Mouse (Mus musculus) G1E (cell line): ENCODE results near the gene Irs2. TPM values are rescaled to one million over a fixed set of nuclear protein-coding genes. Genes with fewer than 3 reads are reported as not detected.

Experiments used
- ATAC-seq: 2 replicates; pipeline ENCODE4 v1.8.0; 2016; ENCODE audit warnings: mild to moderate bottlenecking; ENCODE audit not compliant: insufficient number of reproducible peaks, poor library complexity, low FRiP score, severe bottlenecking; ENCODE audit errors: extremely low read depth
- DNase-seq: peaks from one replicate; pipeline ENCODE4 v3.0.0; 2012; ENCODE audit warnings: low spot score
- H3K27me3 ChIP-seq: 2 replicates; pipeline ENCODE4 v1.6.1; 2012; ENCODE audit warnings: mild to moderate bottlenecking, low read length, inconsistent platforms; ENCODE audit not compliant: insufficient read depth
- H3K36me3 ChIP-seq: replicated peaks from 2 replicates; pipeline ENCODE3; 2012; ENCODE audit warnings: mild to moderate bottlenecking, inconsistent platforms
- H3K4me1 ChIP-seq: 2 replicates; pipeline ENCODE4 v1.6.1; 2012; ENCODE audit warnings: low read depth, low read length, inconsistent platforms, mixed read lengths; ENCODE audit not compliant: insufficient read depth
- H3K4me3 ChIP-seq: 2 replicates; pipeline ENCODE4 v1.5.1; 2012; ENCODE audit warnings: low read depth, mild to moderate bottlenecking, inconsistent platforms, low read length, moderate library complexity, mixed read lengths
- H3K9me3 ChIP-seq: replicated peaks from 2 replicates; pipeline ENCODE4 v1.6.1; 2012; ENCODE audit warnings: inconsistent platforms
- CTCF ChIP-seq: IDR thresholded peaks from 2 replicates; pipeline ENCODE4 v1.5.1; 2012; ENCODE audit warnings: low read depth, low read length, inconsistent platforms, mixed read lengths
- GATA1 ChIP-seq: IDR thresholded peaks from 2 replicates; pipeline ENCODE4 v1.6.1; 2012; ENCODE audit warnings: borderline replicate concordance, low read length, inconsistent platforms, mixed read lengths
- GATA2 ChIP-seq: IDR thresholded peaks from 2 replicates; pipeline ENCODE4 v1.6.1; 2012; ENCODE audit warnings: low read depth, low read length, inconsistent platforms, borderline replicate concordance
- POLR2AphosphoS5 ChIP-seq: IDR thresholded peaks from 2 replicates; pipeline ENCODE4 v1.6.1; 2012; ENCODE audit warnings: low read depth, low read length, inconsistent platforms; ENCODE audit not compliant: insufficient replicate concordance
- TAL1 ChIP-seq: conservative IDR thresholded peaks from 2 replicates; pipeline ENCODE4 v1.6.1; 2012; ENCODE audit warnings: low read depth, low read length, inconsistent platforms, mixed read lengths
- polyA plus RNA-seq: library from polyadenylated mRNA; stranded (reverse); fragments of >175 nt; gene quantifications from 2 replicates; pipeline ENCODE4 v1.2.3, GENCODE M21; 2012
- total RNA-seq, 2 experiments: library from RNA; stranded (forward) in 1 of 2; stranded (reverse) in 1 of 2; fragments of 200-1000 nt in 1 of 2; fragments of >200 nt in 1 of 2; fragmentation: Nextera tagmentation in 1 of 2; gene quantifications; 2 replicates each; pipeline ENCODE4 v1.2.3; 2014 to 2017

Gene Irs2
- total and polyA plus RNA-seq, 3 experiments, result 17.4 to 92.1 (median 78.5) TPM

DNA sequence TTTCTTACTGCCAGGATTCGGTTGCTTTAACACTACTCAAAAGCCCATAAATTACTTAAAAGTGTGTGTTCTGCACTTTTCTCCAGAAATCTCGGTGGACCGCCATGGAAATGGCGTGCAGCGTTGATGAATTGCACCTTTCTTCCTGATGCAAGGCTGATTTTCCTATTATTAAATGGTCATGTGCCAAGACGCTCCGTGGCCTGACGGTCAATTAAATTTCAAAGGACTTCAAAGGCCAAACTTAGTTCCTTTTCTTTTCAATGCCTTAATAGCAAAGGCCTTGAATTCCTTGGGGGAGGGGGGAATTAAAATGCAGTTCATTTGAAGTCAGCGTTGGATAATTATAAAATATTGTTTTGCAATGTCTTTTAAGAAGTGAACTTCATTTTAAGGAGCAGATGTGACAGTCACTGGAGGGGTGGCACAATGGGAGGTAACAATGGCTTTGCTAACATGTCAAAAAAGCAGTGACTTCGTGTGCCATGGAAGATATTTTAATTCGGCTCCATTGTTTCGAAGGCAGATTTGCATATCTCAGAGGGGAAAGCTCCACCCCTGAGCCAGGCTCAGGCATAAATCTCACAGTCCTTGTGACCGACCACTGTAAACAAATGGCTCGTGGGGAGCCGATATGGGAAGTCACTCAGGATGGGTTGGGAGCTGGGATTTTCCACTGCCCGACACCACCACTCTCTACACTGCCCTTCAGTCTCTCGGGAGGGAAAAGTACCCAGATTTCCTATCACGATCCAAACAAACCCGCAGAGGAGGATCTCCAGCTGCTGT is 27.6 kb upstream of the Irs2 start:
- H3K4me3 ChIP-seq, result no peak overlapping the region
- H3K4me1 ChIP-seq, result no peaks in the 10 kb centered on the region
- no peak for ATAC-seq
- H3K36me3 ChIP-seq, result no peaks in the 10 kb centered on the region
- no peak for DNase-seq
- H3K9me3 ChIP-seq, result peaks cover 7% of the 10 kb centered on the region
- TF ChIP-seq TAL1 (no peak), CTCF (no peak), GATA1 (no peak), GATA2 (no peak), POLR2AphosphoS5 (no peak)
- H3K27me3 ChIP-seq, result peaks cover 50% of the 10 kb centered on the region

DNA sequence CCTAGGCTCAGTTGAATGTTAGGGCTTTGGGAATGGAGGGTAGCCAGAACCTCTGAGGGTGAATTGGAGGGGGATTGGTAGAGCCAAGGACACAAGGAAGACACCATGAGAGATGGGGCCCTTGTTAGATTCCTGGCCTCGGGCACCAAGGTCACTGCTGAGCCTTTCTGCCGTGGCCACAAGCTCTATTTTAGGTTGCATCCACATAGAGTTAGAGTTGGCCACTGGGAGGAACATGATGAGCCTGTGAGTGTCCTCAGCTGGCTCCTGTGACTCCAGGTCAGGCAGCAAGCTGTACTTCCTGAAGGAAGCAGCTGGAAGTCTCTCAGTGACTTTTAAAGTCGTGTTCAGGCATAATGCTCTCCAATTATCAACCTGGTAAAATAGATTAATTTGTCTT is 16.6 kb upstream of the Irs2 start:
- Histone ChIP-seq H3K4me1 (no peaks in the 10 kb centered on the region), H3K36me3 (no peaks in the 10 kb centered on the region), H3K4me3 (no peak overlapping the region), H3K9me3 (no peaks in the 10 kb centered on the region), H3K27me3 (peaks cover 22% of the 10 kb centered on the region)
- TF ChIP-seq TAL1, result no peak
- ATAC-seq (no peak), DNase-seq (no peak)

DNA sequence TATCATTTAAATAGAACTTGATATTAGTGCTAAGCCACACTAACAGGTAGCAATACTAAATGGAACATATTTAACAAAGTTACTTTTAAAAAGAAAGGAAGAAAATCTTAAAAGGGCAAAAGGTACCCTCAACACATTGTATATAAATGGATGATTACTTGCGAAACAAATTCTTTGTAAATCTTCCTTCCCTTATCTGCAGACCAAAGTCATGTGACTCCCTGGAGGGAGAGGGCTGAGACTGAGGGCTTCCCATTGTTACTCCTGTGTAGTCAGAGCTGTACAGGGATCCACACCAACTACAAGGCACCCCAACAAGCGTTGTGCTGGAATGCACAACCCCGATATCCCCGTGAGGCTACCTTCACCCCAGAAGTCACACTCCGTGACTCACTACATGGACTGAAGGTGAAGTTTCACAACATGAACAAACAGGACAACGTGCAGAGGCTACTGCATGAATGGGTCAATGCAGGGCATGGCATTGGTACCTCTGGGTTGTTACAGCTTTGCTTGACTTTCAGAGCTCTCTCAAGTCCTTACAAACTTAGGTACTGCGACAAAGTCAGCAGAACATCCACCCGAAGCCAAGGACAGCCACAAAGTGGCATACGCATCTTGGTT is 12.8 kb upstream of the Irs2 start:
- no peaks in the 10 kb centered on the region for H3K36me3 ChIP-seq
- peaks cover 10% of the 10 kb centered on the region for H3K27me3 ChIP-seq
- no peak overlapping the region for H3K4me3 ChIP-seq
- no peak for TF ChIP-seq TAL1
- no peak for TF ChIP-seq POLR2AphosphoS5
- no peak for TF ChIP-seq CTCF
- no peak for TF ChIP-seq GATA2
- TF ChIP-seq GATA1, result no peak
- no peaks in the 10 kb centered on the region for H3K4me1 ChIP-seq
- ATAC-seq (no peak), DNase-seq (no peak)
- no peaks in the 10 kb centered on the region for H3K9me3 ChIP-seq

DNA sequence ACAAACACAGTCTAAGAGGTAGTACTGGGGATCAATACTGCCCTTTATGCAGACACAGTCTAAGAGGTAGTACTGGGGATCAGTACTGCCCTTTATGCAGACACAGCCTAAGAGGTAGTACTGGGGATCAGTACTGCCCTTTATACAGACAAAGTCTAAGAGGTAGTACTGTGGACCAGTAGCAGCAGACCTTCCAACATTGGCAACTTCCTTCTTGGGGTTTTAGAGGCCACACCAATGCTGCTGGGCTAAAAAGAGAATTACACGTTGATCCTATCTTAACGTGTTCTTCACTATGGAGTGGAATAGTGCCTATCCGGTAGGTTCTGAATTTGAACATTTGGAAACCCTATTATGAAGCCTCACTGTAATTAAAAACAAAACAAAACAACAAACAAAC is 7.4 kb upstream of the Irs2 start:
- H3K27me3 ChIP-seq, result peaks cover 3% of the 10 kb centered on the region
- H3K4me1 ChIP-seq, result peaks cover 20% of the 10 kb centered on the region
- no peaks in the 10 kb centered on the region for H3K9me3 ChIP-seq
- DNase-seq (no peak), ATAC-seq (no peak)
- TF ChIP-seq GATA2 (no peak), TAL1 (no peak)
- no peak overlapping the region for H3K4me3 ChIP-seq
- no peaks in the 10 kb centered on the region for H3K36me3 ChIP-seq

DNA sequence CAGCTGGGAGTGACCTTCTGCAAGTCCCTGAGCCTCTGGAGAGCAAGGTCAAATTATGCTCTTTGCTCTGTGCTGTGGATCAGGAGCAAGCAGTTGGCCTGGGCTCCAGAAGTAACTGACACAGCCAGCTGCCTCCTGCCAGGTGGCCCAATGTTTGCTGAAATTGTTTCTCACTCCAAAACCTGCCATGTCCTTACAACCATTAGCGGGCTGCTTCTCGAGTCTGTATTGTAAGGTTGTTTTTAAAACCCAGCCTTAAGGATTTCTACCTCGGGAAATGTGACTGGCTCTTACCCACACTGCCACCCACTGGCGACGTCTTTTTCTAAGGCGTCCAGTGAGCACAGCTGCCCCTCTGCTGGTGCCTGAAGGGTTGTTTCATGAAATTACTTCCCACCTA is 5.0 kb upstream of the Irs2 start:
- no peak for ATAC-seq
- Histone ChIP-seq H3K4me3 (no peak overlapping the region), H3K36me3 (no peaks in the 10 kb centered on the region), H3K27me3 (no peaks in the 10 kb centered on the region; the same call in 1 of the 2 replicates), H3K9me3 (no peaks in the 10 kb centered on the region), H3K4me1 (peaks cover 29% of the 10 kb centered on the region)
- TF ChIP-seq GATA2, result no peak
- no peak for TF ChIP-seq TAL1
- no peak for TF ChIP-seq CTCF
- no peak for TF ChIP-seq POLR2AphosphoS5
- TF ChIP-seq GATA1, result no peak
- no peak for DNase-seq

DNA sequence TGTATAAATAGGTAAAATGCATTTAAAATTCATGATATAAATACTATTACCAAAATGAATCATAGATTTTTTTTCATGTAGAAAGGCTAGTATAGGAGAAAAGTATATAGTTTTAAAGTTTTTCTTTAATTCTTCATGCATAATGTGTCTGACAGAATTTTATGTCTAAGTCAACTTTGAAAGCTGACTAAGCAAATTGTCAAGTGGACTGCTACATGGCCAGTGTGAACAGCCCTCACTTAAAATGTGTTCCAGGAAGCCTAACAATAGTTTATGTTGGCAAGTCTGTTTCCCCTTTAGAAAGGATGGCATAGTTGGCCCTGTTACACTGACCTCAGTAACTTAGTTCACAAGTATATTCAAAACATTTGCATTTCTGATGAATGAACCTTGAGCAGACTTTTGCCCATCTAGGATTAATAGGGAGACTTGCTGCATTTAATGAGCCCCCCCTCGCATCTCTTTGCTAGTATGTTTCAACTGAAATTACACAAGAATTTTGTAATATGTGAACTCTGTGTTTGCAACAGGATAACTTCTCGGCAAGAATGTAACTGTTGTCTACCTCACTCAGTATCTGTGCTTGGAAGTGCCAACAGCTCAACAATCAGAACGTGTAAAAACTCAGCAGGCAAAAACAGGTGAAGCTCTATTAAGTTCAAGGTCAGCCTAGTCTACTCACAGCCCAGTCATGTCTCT is 3.7 kb upstream of the Irs2 start:
- TF ChIP-seq POLR2AphosphoS5 (no peak), TAL1 (no peak), GATA2 (no peak), GATA1 (no peak), CTCF (no peak)
- peaks cover 10% of the 10 kb centered on the region for H3K36me3 ChIP-seq
- ATAC-seq (no peak), DNase-seq (no peak)
- no peaks in the 10 kb centered on the region for H3K27me3 ChIP-seq
- no peak overlapping the region for H3K4me3 ChIP-seq
- no peaks in the 10 kb centered on the region for H3K9me3 ChIP-seq
- peaks cover 29% of the 10 kb centered on the region for H3K4me1 ChIP-seq
